Mouse (Mus musculus) midbrain, embryonic 16.5 days (tissue): ENCODE data around the gene Ubr1. TPM values are rescaled to one million over a fixed set of nuclear protein-coding genes. Genes with fewer than 3 reads are reported as not detected.

Experiments
- ATAC-seq: fragments of 200-750 bp; cut with Nextera tagmentation; 2 replicates; pipeline ENCODE4 v1.8.0; 2017; ENCODE audit warnings: moderate TSS enrichment
- H3K27ac ChIP-seq: fragments of 300-500 bp; sonication (generic); 2 replicates; pipeline ENCODE4 v1.5.1; 2014; ENCODE audit warnings: mild to moderate bottlenecking, low read length, mixed read lengths
- H3K27me3 ChIP-seq: fragments of 300-500 bp; sonication (generic); 2 replicates; pipeline ENCODE4 v1.6.1; 2014; ENCODE audit warnings: low read depth, low read length, mixed read lengths; ENCODE audit not compliant: control insufficient read depth, insufficient read depth
- H3K36me3 ChIP-seq: fragments of 300-500 bp; sonication (generic); 2 replicates; pipeline ENCODE4 v1.6.1; 2014; ENCODE audit warnings: mild to moderate bottlenecking, low read length, moderate library complexity, mixed read lengths; ENCODE audit not compliant: control insufficient read depth, insufficient read depth
- H3K4me1 ChIP-seq: fragments of 300-500 bp; sonication (generic); 2 replicates; pipeline ENCODE4 v1.6.1; 2014; ENCODE audit warnings: mild to moderate bottlenecking, low read length, mixed read lengths; ENCODE audit not compliant: control insufficient read depth, insufficient read depth
- H3K4me2 ChIP-seq: fragments of 300-500 bp; sonication (generic); 2 replicates; pipeline ENCODE4 v1.6.1; 2014; ENCODE audit warnings: mild to moderate bottlenecking, low read length, mixed read lengths
- H3K4me3 ChIP-seq: fragments of 300-500 bp; sonication (generic); 2 replicates; pipeline ENCODE4 v1.5.1; 2014; ENCODE audit warnings: low read depth, mild to moderate bottlenecking, low read length, moderate library complexity, mixed read lengths
- H3K9ac ChIP-seq: fragments of 300-500 bp; sonication (generic); 2 replicates; pipeline ENCODE4 v1.6.1; 2014; ENCODE audit warnings: low read depth, low read length, mixed read lengths
- H3K9me3 ChIP-seq: fragments of 300-500 bp; sonication (generic); replicated peaks from 2 replicates; pipeline ENCODE4 v1.6.1; 2014; ENCODE audit warnings: mild to moderate bottlenecking, low read length, mixed read lengths; ENCODE audit not compliant: control insufficient read depth, poor library complexity, severe bottlenecking
- WGBS: fragments of 180-500 bp; shearing (Covaris S2); extraction: QIAGEN DNeasy Blood & Tissue Kit; methylation state at CpG from one replicate; pipeline ENCODE4 v1.1.7; 2014; 5-methylcytosine and 5-hydroxymethylcytosine counted together
- polyA plus RNA-seq: library from polyadenylated mRNA; unstranded; fragments of >200 nt; fragmentation: Nextera tagmentation; extraction: Ambion mirVana; gene quantifications from 2 replicates; pipeline ENCODE4 v1.2.1, GENCODE M21; 2015

Ubr1 gene
- polyA plus RNA-seq, 1 experiment from 2014 or later: 38.9 TPM

GRCm38 (mm10) chr2:120965486-120965885, 5.0 kb downstream of the Ubr1 start:
- Histone ChIP-seq H3K27me3 (no peaks in the 10 kb centered on the region), H3K9ac (no peak overlapping the region), H3K36me3 (no peaks in the 10 kb centered on the region), H3K4me1 (peaks cover 17% of the 10 kb centered on the region), H3K4me3 (no peak overlapping the region), H3K4me2 (no peak overlapping the region), H3K27ac (no peak overlapping the region), H3K9me3 (no peaks in the 10 kb centered on the region)
- WGBS: 91% methylated on average over 3 of the region's 3 CpGs
- ATAC-seq: no peak

DNA sequence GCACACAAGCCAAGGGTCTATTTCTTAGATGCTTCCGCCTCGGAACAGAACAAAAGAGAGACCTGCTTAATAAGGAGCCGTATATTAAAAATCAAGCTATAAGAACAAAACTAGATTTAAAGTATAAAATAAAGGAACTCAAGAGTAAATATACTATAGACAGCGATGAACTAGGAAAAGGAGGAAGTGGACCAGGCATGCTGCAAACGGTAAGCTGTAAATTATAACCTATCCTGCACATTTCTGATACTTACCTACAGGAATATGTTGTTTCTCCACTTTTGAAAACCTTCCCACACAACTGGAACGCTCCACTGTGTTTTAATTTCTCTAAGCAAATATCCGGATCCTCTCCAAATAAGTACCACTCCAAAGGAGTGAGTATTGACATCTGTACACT, 7.4 kb downstream of the Ubr1 start:
- no peaks in the 10 kb centered on the region for H3K9me3 ChIP-seq
- no peak overlapping the region for H3K4me3 ChIP-seq
- H3K9ac ChIP-seq: no peak overlapping the region
- no peaks in the 10 kb centered on the region for H3K27me3 ChIP-seq
- H3K4me1 ChIP-seq: peaks cover 5% of the 10 kb centered on the region
- no peak for ATAC-seq
- 94% methylated on average over 7 of the region's 7 CpGs for WGBS
- H3K4me2 ChIP-seq: no peak overlapping the region
- 0 out of 2 replicates have a peak, but pooled peaks cover 3% of the 10 kb centered on the region for H3K36me3 ChIP-seq
- H3K27ac ChIP-seq: no peak overlapping the region

GRCm38 (mm10) chr2:120960261-120960660, 10.3 kb downstream of the Ubr1 start:
- 93% methylated on average over 1 of the region's 1 CpGs for WGBS
- ATAC-seq: no peak
- no peaks in the 10 kb centered on the region for H3K27me3 ChIP-seq

DNA sequence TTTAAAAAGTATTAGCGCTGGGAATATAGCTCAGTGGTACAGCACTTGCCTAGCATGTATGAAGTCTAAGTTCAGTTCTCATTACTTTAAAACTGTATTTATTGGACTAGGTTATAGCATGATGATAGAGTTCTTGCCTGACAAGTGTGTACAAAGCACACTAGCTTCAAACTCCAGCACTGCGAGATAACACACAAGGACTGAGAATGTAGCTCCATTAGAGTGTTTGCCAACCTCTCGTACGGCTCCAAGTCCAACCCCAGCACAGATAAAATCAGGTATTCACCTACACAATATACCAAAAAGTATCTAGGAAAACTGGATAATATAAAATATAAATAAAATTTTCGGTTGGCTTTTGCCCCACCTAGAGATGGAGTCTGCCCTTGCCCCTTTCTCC, 10.7 kb downstream of the Ubr1 start:
- Histone ChIP-seq H3K4me2 (no peak overlapping the region), H3K9me3 (no peaks in the 10 kb centered on the region), H3K27me3 (no peaks in the 10 kb centered on the region), H3K27ac (no peak overlapping the region), H3K36me3 (0 out of 2 replicates have a peak, but pooled peaks cover 3% of the 10 kb centered on the region), H3K4me1 (no peaks in the 10 kb centered on the region), H3K4me3 (no peak overlapping the region), H3K9ac (no peak overlapping the region)
- 96% methylated on average over 5 of the region's 5 CpGs for WGBS
- no peak for ATAC-seq

More at GRCm38 (mm10) chr2:120960261-120960660, 10.3 kb downstream of the Ubr1 start:
- H3K4me2 ChIP-seq: no peak overlapping the region
- H3K4me3 ChIP-seq: no peak overlapping the region
- no peak overlapping the region for H3K27ac ChIP-seq
- H3K4me1 ChIP-seq: no peaks in the 10 kb centered on the region
- no peak overlapping the region for H3K9ac ChIP-seq
- 0 out of 2 replicates have a peak, but pooled peaks cover 3% of the 10 kb centered on the region for H3K36me3 ChIP-seq
- H3K9me3 ChIP-seq: no peaks in the 10 kb centered on the region

GRCm38 (mm10) chr2:120959363-120959762, 11.2 kb downstream of the Ubr1 start:
- Histone ChIP-seq H3K36me3 (peaks cover 6% of the 10 kb centered on the region; the same call in 1 of the 2 replicates), H3K27me3 (no peaks in the 10 kb centered on the region), H3K4me3 (no peak overlapping the region), H3K9ac (no peak overlapping the region), H3K9me3 (no peaks in the 10 kb centered on the region), H3K4me1 (no peaks in the 10 kb centered on the region), H3K4me2 (no peak overlapping the region), H3K27ac (no peak overlapping the region)
- no peak for ATAC-seq
- WGBS: 93% methylated on average over 2 of the region's 2 CpGs

- Histone ChIP-seq H3K27ac (no peak overlapping the region), H3K9ac (no peak overlapping the region), H3K4me1 (no peaks in the 10 kb centered on the region), H3K27me3 (no peaks in the 10 kb centered on the region), H3K4me3 (no peak overlapping the region), H3K36me3 (peaks cover 15% of the 10 kb centered on the region), H3K9me3 (no peaks in the 10 kb centered on the region), H3K4me2 (no peak overlapping the region)
- no peak for ATAC-seq
- WGBS: 79% methylated on average over 2 of the region's 2 CpGs
Observed at GRCm38 (mm10) chr2:120952176-120952938, 18.2 kb downstream of the Ubr1 start.

- no peaks in the 10 kb centered on the region for H3K27me3 ChIP-seq
- H3K4me3 ChIP-seq: no peak overlapping the region
- 91% methylated on average over 5 of the region's 5 CpGs for WGBS
- no peak overlapping the region for H3K27ac ChIP-seq
- H3K9ac ChIP-seq: no peak overlapping the region
- H3K9me3 ChIP-seq: no peaks in the 10 kb centered on the region
- H3K36me3 ChIP-seq: peaks cover 23% of the 10 kb centered on the region
- ATAC-seq: no peak
- no peaks in the 10 kb centered on the region for H3K4me1 ChIP-seq
- no peak overlapping the region for H3K4me2 ChIP-seq
Observed at GRCm38 (mm10) chr2:120951208-120951607, 19.3 kb downstream of the Ubr1 start.

GRCm38 (mm10) chr2:120933038-120933437, 37.5 kb downstream of the Ubr1 start:
- Histone ChIP-seq H3K36me3 (peaks cover 22% of the 10 kb centered on the region), H3K4me2 (no peak overlapping the region), H3K9me3 (no peaks in the 10 kb centered on the region), H3K9ac (no peak overlapping the region), H3K4me1 (no peaks in the 10 kb centered on the region), H3K4me3 (no peak overlapping the region), H3K27ac (no peak overlapping the region), H3K27me3 (no peaks in the 10 kb centered on the region)
- WGBS: 99% methylated on average over 3 of the region's 3 CpGs
- no peak for ATAC-seq

GRCm38 (mm10) chr2:120909556-120909955, 61.0 kb downstream of the Ubr1 start:
- Histone ChIP-seq H3K9me3 (no peaks in the 10 kb centered on the region), H3K4me3 (no peak overlapping the region), H3K9ac (no peak overlapping the region), H3K36me3 (peaks cover 20% of the 10 kb centered on the region), H3K4me2 (no peak overlapping the region), H3K4me1 (no peaks in the 10 kb centered on the region), H3K27me3 (no peaks in the 10 kb centered on the region), H3K27ac (no peak overlapping the region)
- no peak for ATAC-seq
- 83% methylated on average over 4 of the region's 4 CpGs for WGBS
